Mouse (Mus musculus): ENCODE measurements around the gene Cdh10.

- TF ChIP-seq CTCF (IDR thresholded peaks at IDR 0.05; ENCODE audit: low read depth) (no peak), EP300 (IDR thresholded peaks at IDR 0.05; ENCODE audit: low read depth) (no peak)
Measured at GRCm38 (mm10) chr15:18952266-18952665, 133.5 kb downstream of the Cdh10 start.
